Mouse (Mus musculus) MEL (cell line): ENCODE results near the gene Dguok. TPM values are rescaled to one million over a fixed set of nuclear protein-coding genes. Genes with fewer than 3 reads are reported as not detected.

Source experiments
- DNase-seq: peaks from one replicate; pipeline ENCODE4 v3.0.0; 2011; ENCODE audit warnings: low read depth, low spot score
- H3K27ac ChIP-seq: 2 replicates; pipeline ENCODE4 v1.5.1; 2012; ENCODE audit warnings: low read depth, mild to moderate bottlenecking, control low read depth, low read length, moderate library complexity; ENCODE audit not compliant: control insufficient read depth
- H3K27me3 ChIP-seq, 2 experiments: fragments of 150-350 bp in 1 of 2; sonication (generic) in 1 of 2; 2 replicates each; pipeline ENCODE4 v1.6.1; 2012; ENCODE audit warnings: low read length in 2 of 2, mild to moderate bottlenecking in 2 of 2, improper control_type of control experiment in 1 of 2, moderate library complexity in 1 of 2; ENCODE audit not compliant: insufficient read depth in 2 of 2, control insufficient read depth in 1 of 2
- H3K36me3 ChIP-seq, 2 experiments: 2 replicates each; pipeline ENCODE4 v1.6.1; 2012 to 2014; ENCODE audit warnings: low read length in 2 of 2, improper control_type of control experiment in 1 of 2, inconsistent platforms in 1 of 2, mild to moderate bottlenecking in 1 of 2; ENCODE audit not compliant: insufficient read depth in 2 of 2, control insufficient read depth in 1 of 2
- H3K4me1 ChIP-seq, 2 experiments: fragments of 150-350 bp in 1 of 2; sonication (generic) in 1 of 2; 2 replicates each; pipeline ENCODE4 v1.6.1; 2012; ENCODE audit warnings: low read length in 2 of 2, improper control_type of control experiment in 1 of 2, mild to moderate bottlenecking in 1 of 2; ENCODE audit not compliant: insufficient read depth in 2 of 2, control insufficient read depth in 1 of 2
- H3K4me3 ChIP-seq, 2 experiments: fragments of 150-350 bp in 1 of 2; sonication (generic) in 1 of 2; 2 replicates each; pipeline ENCODE4 v1.5.1; 2012; ENCODE audit warnings: low read depth in 2 of 2, low read length in 2 of 2, mild to moderate bottlenecking in 2 of 2, moderate library complexity in 2 of 2, control low read depth in 1 of 2, improper control_type of control experiment in 1 of 2; ENCODE audit not compliant: control insufficient read depth in 1 of 2, insufficient read depth in 1 of 2
- H3K79me2 ChIP-seq: 2 replicates; pipeline ENCODE4 v1.6.1; 2012; ENCODE audit warnings: mild to moderate bottlenecking, low read length, moderate library complexity; ENCODE audit not compliant: control insufficient read depth, poor library complexity, insufficient read depth
- H3K9ac ChIP-seq: 2 replicates; pipeline ENCODE4 v1.6.1; 2012; ENCODE audit warnings: low read depth, mild to moderate bottlenecking, control low read depth, low read length, moderate library complexity; ENCODE audit not compliant: control insufficient read depth, poor library complexity, severe bottlenecking
- H3K9me3 ChIP-seq: fragments of 150-350 bp; sonication (generic); replicated peaks from 2 replicates; pipeline ENCODE4 v1.6.1; 2012; ENCODE audit warnings: mild to moderate bottlenecking, low read length, improper control_type of control experiment, moderate library complexity; ENCODE audit not compliant: insufficient read depth
- BHLHE40 ChIP-seq: IDR thresholded peaks from 2 replicates; pipeline ENCODE4 v1.6.1; 2012; ENCODE audit warnings: low read depth, mild to moderate bottlenecking, inconsistent platforms, low read length, improper control_type of control experiment, borderline replicate concordance
- CHD1 ChIP-seq: IDR thresholded peaks from 2 replicates; pipeline ENCODE4 v1.6.1; 2012; ENCODE audit warnings: low read depth, mild to moderate bottlenecking, inconsistent platforms, low read length, improper control_type of control experiment
- CTCF ChIP-seq, 3 experiments: IDR thresholded peaks in 2 of 3; conservative IDR thresholded peaks in 1 of 3; 2 replicates each; pipeline ENCODE4 v1.5.1; 2011 to 2012; ENCODE audit warnings: low read length in 3 of 3, low read depth in 2 of 3, mild to moderate bottlenecking in 2 of 3, improper control_type of control experiment in 1 of 3, inconsistent platforms in 1 of 3, mixed read lengths in 1 of 3, moderate library complexity in 1 of 3; ENCODE audit not compliant: control insufficient read depth in 1 of 3, insufficient read depth in 1 of 3, poor library complexity in 1 of 3, severe bottlenecking in 1 of 3
- E2F4 ChIP-seq: IDR thresholded peaks from 2 replicates; pipeline ENCODE4 v1.6.1; 2011; ENCODE audit warnings: low read depth, low read length, improper control_type of control experiment, borderline replicate concordance
- GABPA ChIP-seq: IDR thresholded peaks from 2 replicates; pipeline ENCODE4 v1.6.1; 2012; ENCODE audit warnings: low read depth, mild to moderate bottlenecking, inconsistent platforms, low read length, improper control_type of control experiment, moderate library complexity
- HCFC1 ChIP-seq: IDR thresholded peaks from 2 replicates; pipeline ENCODE4 v1.6.1; 2012; ENCODE audit warnings: low read depth, mild to moderate bottlenecking, inconsistent platforms, low read length, improper control_type of control experiment, moderate library complexity
- RAD21 ChIP-seq: IDR thresholded peaks from 2 replicates; pipeline ENCODE4 v1.6.1; 2011; ENCODE audit warnings: mild to moderate bottlenecking, low read depth, low read length, improper control_type of control experiment
- SMC3 ChIP-seq: IDR thresholded peaks from 2 replicates; pipeline ENCODE4 v1.6.1; 2011; ENCODE audit warnings: low read depth, low read length, improper control_type of control experiment
- TBP ChIP-seq: IDR thresholded peaks from 2 replicates; pipeline ENCODE4 v1.8.0; 2011; ENCODE audit warnings: low read depth, low read length, improper control_type of control experiment
- ZKSCAN1 ChIP-seq: IDR thresholded peaks from 2 replicates; pipeline ENCODE4 v1.6.1; 2012; ENCODE audit warnings: low read depth, mild to moderate bottlenecking, inconsistent platforms, low read length, improper control_type of control experiment, moderate library complexity
- ZMIZ1 ChIP-seq: IDR thresholded peaks from 2 replicates; pipeline ENCODE4 v1.6.1; 2012; ENCODE audit warnings: low read depth, mild to moderate bottlenecking, inconsistent platforms, low read length, improper control_type of control experiment, moderate library complexity
- ZNF384 ChIP-seq: IDR thresholded peaks from 2 replicates; pipeline ENCODE4 v1.6.1; 2012; ENCODE audit warnings: low read depth, mild to moderate bottlenecking, inconsistent platforms, low read length, improper control_type of control experiment
- polyA plus RNA-seq, 2 experiments: library from polyadenylated mRNA; stranded (reverse) in 1 of 2; unstranded in 1 of 2; fragments of >175 nt in 1 of 2; fragments of >200 nt in 1 of 2; gene quantifications; 2 replicates each; pipeline versions ENCODE4 v1.2.1 to v1.2.4; 2012; ENCODE audit warnings: low replicate concordance in 2 of 2, low read depth in 1 of 2; ENCODE audit not compliant: insufficient read length in 2 of 2, insufficient read depth in 1 of 2, missing spikeins in 1 of 2
- total RNA-seq: library from RNA; depleted of rRNA; stranded (reverse); fragments of 300-350 nt; gene quantifications from 2 replicates; pipeline ENCODE4 v1.2.3, GENCODE M21; 2012

The Dguok gene
- total and polyA plus RNA-seq, 3 experiments = 13.4 to 21.0 TPM; not detected in 1

DNA sequence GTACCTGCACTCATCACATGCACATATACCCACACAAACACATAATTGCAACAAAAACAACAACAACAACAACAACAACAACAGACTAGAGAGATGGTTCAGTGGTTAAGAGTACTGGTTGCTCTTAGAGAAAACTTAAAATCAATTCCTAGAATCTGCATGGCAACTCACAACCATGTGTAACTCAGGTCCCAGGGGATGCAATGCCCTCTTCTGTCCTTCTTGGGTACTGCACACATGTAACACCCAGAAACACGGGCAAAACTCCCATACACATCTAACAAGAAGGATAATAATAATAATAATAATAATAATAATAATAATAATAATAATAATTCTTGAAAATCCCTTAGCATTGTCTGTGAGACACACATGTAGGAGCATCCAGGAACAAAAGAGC lies 5.7 kb upstream of the Dguok start (continued):
- no peak for TF ChIP-seq ZMIZ1
- TF ChIP-seq, all 39 proteins: peak for 6

DNA sequence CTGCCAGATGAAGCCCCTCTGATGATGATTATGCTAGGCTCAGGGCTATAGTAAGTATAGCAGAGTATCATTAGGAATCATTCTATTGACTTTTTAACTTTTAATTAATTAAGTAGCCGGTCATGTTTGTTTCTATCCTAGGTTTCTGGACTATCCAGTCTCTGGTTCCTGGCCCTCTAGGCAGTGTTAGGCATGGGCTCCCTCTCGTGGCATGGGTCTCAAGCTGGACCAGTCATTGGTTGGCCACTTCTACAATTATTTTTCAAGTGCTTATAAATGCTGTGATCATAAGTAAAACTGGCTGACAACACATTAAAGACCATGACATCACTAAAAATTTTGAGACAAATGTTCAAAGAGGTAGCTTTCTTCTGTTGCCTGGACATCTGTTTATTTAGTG lies 3.4 kb upstream of the Dguok start:
- Histone ChIP-seq H3K4me3 (no peak overlapping the region), H3K36me3 (peaks cover 0 to 12% of the 10 kb centered on the region in 2 experiments; a peak in 2 of 4 replicates), H3K27ac (no peak overlapping the region), H3K9ac (no peak overlapping the region), H3K4me1 (peaks cover 5 to 13% of the 10 kb centered on the region in 2 experiments), H3K9me3 (no peaks in the 10 kb centered on the region), H3K79me2 (no peaks in the 10 kb centered on the region; the same call in 1 of the 2 replicates), H3K27me3 (no peaks in the 10 kb centered on the region; a peak in 1 of 4 replicates)
- TF ChIP-seq RAD21 (peak; percentile 16), E2F4 (no peak), SMC3 (peak; percentile 9; the same call in 1 of the 2 replicates), TBP (no peak)
- no peak for DNase-seq

GRCm38 (mm10) chr6:83509442-83509841 lies 2.7 kb upstream of the Dguok start:
- Histone ChIP-seq H3K27me3 (no peaks in the 10 kb centered on the region), H3K4me1 (peaks cover 5 to 14% of the 10 kb centered on the region in 2 experiments), H3K36me3 (peaks cover 0 to 13% of the 10 kb centered on the region in 2 experiments; a peak in 2 of 4 replicates), H3K27ac (no peak overlapping the region), H3K9ac (no peak overlapping the region), H3K79me2 (no peaks in the 10 kb centered on the region; the same call in 1 of the 2 replicates), H3K4me3 (no peak overlapping the region)
- DNase-seq = no peak
- TF ChIP-seq ZNF384 = no peak
- no peak for TF ChIP-seq CTCF (IDR thresholded peaks at IDR 0.05 in 2 of 3, conservative IDR thresholded peaks at IDR 0.05 in 1 of 3; ENCODE audit: control insufficient read depth in 1 of 3, insufficient read depth in 1 of 3, low read depth in 2 of 3, low read length in 3 of 3, poor library complexity in 1 of 3, severe bottlenecking in 1 of 3)
- no peak for TF ChIP-seq BHLHE40
- no peak for TF ChIP-seq GABPA
- TF ChIP-seq, all 39 proteins: peak for 0
- H3K9me3 ChIP-seq = no peaks in the 10 kb centered on the region

DNA sequence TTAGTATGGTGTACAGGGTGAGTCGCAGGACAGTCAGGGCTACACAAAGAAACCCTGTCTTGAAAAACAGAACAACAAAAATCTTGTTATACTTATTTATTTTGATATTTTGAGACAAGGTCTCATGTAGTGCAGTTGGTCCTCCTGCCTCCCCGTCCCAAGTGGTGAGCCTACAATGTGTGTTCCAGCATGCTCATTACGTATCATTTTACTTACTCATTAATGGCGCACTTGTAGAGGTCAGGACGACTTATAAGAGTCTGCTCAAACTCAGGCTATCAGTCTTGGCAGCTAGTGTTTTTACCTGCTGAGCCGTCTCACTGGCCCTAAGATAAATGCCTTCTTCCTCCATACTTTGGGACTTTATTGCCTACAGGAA lies 388 bp upstream of the Dguok start:
- H3K4me1 ChIP-seq = peaks cover 5 to 12% of the 10 kb centered on the region in 2 experiments

More for the DNA sequence above, 388 bp upstream of the Dguok start:
- H3K4me3 ChIP-seq = peak overlapping the region; percentile 53 to 76
- H3K79me2 ChIP-seq = no peaks in the 10 kb centered on the region; the same call in none of the 2 replicates
- peaks cover 0 to 11% of the 10 kb centered on the region in 2 experiments; a peak in 2 of 4 replicates for H3K36me3 ChIP-seq
- H3K9ac ChIP-seq = peak overlapping the region; percentile 72
- peak overlapping the region; percentile 79 for H3K27ac ChIP-seq
- DNase-seq = no peak
- no peak for TF ChIP-seq ZKSCAN1
- TF ChIP-seq CHD1 = peak; percentile 75; the same call in 1 of the 2 replicates
- no peak for TF ChIP-seq HCFC1
- no peaks in the 10 kb centered on the region for H3K27me3 ChIP-seq
- H3K9me3 ChIP-seq = no peaks in the 10 kb centered on the region
